Mouse (Mus musculus) cerebellum, adult 11 months (tissue): ENCODE results near the gene Olfr772.
"Not testable (repeated sequence)": the region's sequence is repeated elsewhere in the genome, so short reads cannot be mapped to it uniquely, and the experiment has no call there.

Source experiments
- DNase-seq: peaks from one replicate; pipeline ENCODE4 v3.0.0; 2022

Olfr772 gene

GRCm38 (mm10) chr10:129177821-129178220 lies at the start of gene Olfr772:
Gene Olfr772 (minus strand): TSS chr10:129177921.
- not testable (repeated sequence) for DNase-seq

- DNase-seq = not testable (repeated sequence)
Observed at GRCm38 (mm10) chr10:129187319-129187718, 9.6 kb upstream of the Olfr772 start, which contains the start of gene Olfr773. Gene Olfr773 (minus strand): TSS chr10:129187419.

- no peak for DNase-seq
Observed at GRCm38 (mm10) chr10:129164651-129165050, 13.1 kb downstream of the Olfr772 start, which contains the start of gene Olfr771. Gene Olfr771 (minus strand): TSS chr10:129164751.

- DNase-seq = no peak
Observed at GRCm38 (mm10) chr10:129138898-129139297, 38.8 kb downstream of the Olfr772 start, which contains the start of gene Olfr770. Gene Olfr770 (minus strand): TSS chr10:129138998.
